Mouse (Mus musculus) liver, postnatal 0 days (tissue): ENCODE measurements around the gene Pde1b. TPM values are rescaled to one million over a fixed set of nuclear protein-coding genes. Genes with fewer than 3 reads are reported as not detected.
A peak's percentile ranks its signal among the peaks of the same experiment; 100 is the strongest.

Experiments
- ATAC-seq: fragments of 200-750 bp; cut with Nextera tagmentation; 2 replicates; pipeline ENCODE4 v1.8.0; 2017; ENCODE audit warnings: mild to moderate bottlenecking, moderate library complexity
- DNase-seq: peaks from one replicate; pipeline ENCODE4 v3.0.0-alpha.2; 2016
- H3K27ac ChIP-seq: fragments of 300-500 bp; sonication (generic); 2 replicates; pipeline ENCODE4 v1.5.1; 2014; ENCODE audit warnings: antibody characterized with exemption, moderate library complexity, mild to moderate bottlenecking, low read depth
- H3K27me3 ChIP-seq: fragments of 300-500 bp; sonication (generic); 2 replicates; pipeline ENCODE4 v1.6.1; 2014; ENCODE audit warnings: low read length, control low read depth, mixed read lengths; ENCODE audit not compliant: insufficient read depth
- H3K36me3 ChIP-seq: fragments of 300-500 bp; sonication (generic); replicated peaks from 2 replicates; pipeline ENCODE4 v1.6.1; 2014; ENCODE audit warnings: mild to moderate bottlenecking, control low read depth, low read length, moderate library complexity, mixed read lengths; ENCODE audit not compliant: insufficient read depth
- H3K4me1 ChIP-seq: fragments of 300-500 bp; sonication (generic); 2 replicates; pipeline ENCODE4 v1.6.1; 2014; ENCODE audit warnings: antibody characterized with exemption, mild to moderate bottlenecking, control low read depth; ENCODE audit not compliant: insufficient read depth
- H3K4me2 ChIP-seq: fragments of 300-500 bp; sonication (generic); 2 replicates; pipeline ENCODE4 v1.6.1; 2014; ENCODE audit warnings: low read depth, mild to moderate bottlenecking, low read length, moderate library complexity, mixed read lengths
- H3K4me3 ChIP-seq: fragments of 300-500 bp; sonication (generic); 2 replicates; pipeline ENCODE4 v1.5.1; 2014; ENCODE audit warnings: low read depth, low read length
- H3K9ac ChIP-seq: fragments of 300-500 bp; sonication (generic); replicated peaks from 2 replicates; pipeline ENCODE4 v1.6.1; 2014; ENCODE audit warnings: mild to moderate bottlenecking, moderate library complexity
- H3K9me3 ChIP-seq: fragments of 300-500 bp; sonication (generic); 2 replicates; pipeline ENCODE4 v1.6.1; 2016; ENCODE audit warnings: mild to moderate bottlenecking, control low read depth, low read length, mixed read lengths
- CTCF ChIP-seq: sonication (generic); IDR thresholded peaks from 2 replicates; pipeline ENCODE4 v1.5.1; 2016; ENCODE audit warnings: antibody characterized with exemption, low read depth
- EP300 ChIP-seq: IDR thresholded peaks from 2 replicates; pipeline ENCODE4 v1.6.1; 2016; ENCODE audit warnings: antibody characterized with exemption, low read depth, mild to moderate bottlenecking
- WGBS: fragments of 180-500 bp; shearing (Covaris S2); extraction: QIAGEN DNeasy Blood & Tissue Kit; methylation state at CpG from one replicate; pipeline ENCODE4 v1.1.7; 2014; ENCODE audit not compliant: insufficient replicate concordance; 5-methylcytosine and 5-hydroxymethylcytosine counted together
- polyA plus RNA-seq: library from polyadenylated mRNA; unstranded; fragments of >200 nt; fragmentation: Nextera tagmentation; extraction: Ambion mirVana; gene quantifications from 2 replicates; pipeline ENCODE4 v1.2.1, GENCODE M21; 2015

The Pde1b gene
- polyA plus RNA-seq, 1 experiment from 2014 or later: 0.62 TPM

GRCm38 (mm10) chr15:103501186-103501585, 1.6 kb upstream of the Pde1b start:
- H3K4me1 ChIP-seq: peaks cover 9% of the 10 kb centered on the region
- WGBS: 59% methylated on average over 2 of the region's 2 CpGs
- ATAC-seq (no peak), DNase-seq (no peak)
- no peak overlapping the region for H3K27ac ChIP-seq
- H3K9me3 ChIP-seq: no peaks in the 10 kb centered on the region
- no peak for TF ChIP-seq CTCF
- no peak for TF ChIP-seq EP300
- no peak overlapping the region for H3K4me3 ChIP-seq
- no peak overlapping the region for H3K4me2 ChIP-seq
- H3K36me3 ChIP-seq: no peaks in the 10 kb centered on the region
- peaks cover 23% of the 10 kb centered on the region for H3K27me3 ChIP-seq
- no peak overlapping the region for H3K9ac ChIP-seq

- H3K4me1 ChIP-seq: peaks cover 9% of the 10 kb centered on the region
- no peaks in the 10 kb centered on the region for H3K9me3 ChIP-seq
- peak overlapping the region; percentile 77 for H3K4me2 ChIP-seq
- no peaks in the 10 kb centered on the region for H3K36me3 ChIP-seq
- ATAC-seq (no peak), DNase-seq (no peak)
- peak overlapping the region; percentile 7; the same call in 1 of the 2 replicates for H3K9ac ChIP-seq
- 4% methylated on average over 14 of the region's 15 CpGs for WGBS
- no peak overlapping the region for H3K27ac ChIP-seq
- peaks cover 23% of the 10 kb centered on the region for H3K27me3 ChIP-seq
- peak overlapping the region; percentile 46 for H3K4me3 ChIP-seq
- TF ChIP-seq CTCF (no peak), EP300 (no peak)
These were observed 392 bp downstream of the Pde1b start for GRCm38 (mm10) chr15:103503251-103503600.

DNA sequence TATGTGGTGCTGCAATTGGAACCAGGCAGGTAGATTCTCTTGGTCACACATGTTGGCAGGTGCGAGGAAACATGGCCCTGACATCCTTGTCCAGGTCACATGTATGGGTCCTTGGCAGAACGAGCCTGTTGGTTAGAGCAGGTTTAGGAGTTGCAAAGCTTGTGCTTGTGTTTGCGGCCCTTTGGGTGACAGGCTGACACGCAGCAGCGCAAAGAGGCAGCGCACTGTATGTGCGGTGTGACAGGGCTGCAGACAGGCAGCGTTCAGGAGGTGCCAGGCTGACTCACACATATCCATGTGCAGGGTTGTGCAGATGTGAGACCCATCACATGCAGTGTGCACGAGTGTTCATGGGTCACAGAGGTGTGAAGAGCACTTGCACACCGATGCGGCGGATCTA, 826 bp downstream of the Pde1b start:
- H3K9me3 ChIP-seq: no peaks in the 10 kb centered on the region
- H3K27me3 ChIP-seq: peaks cover 23% of the 10 kb centered on the region
- no peak overlapping the region for H3K4me3 ChIP-seq
- ATAC-seq (no peak), DNase-seq (no peak)
- TF ChIP-seq CTCF (no peak), EP300 (no peak)
- H3K4me1 ChIP-seq: peaks cover 9% of the 10 kb centered on the region
- H3K27ac ChIP-seq: no peak overlapping the region
- no peaks in the 10 kb centered on the region for H3K36me3 ChIP-seq
- no peak overlapping the region for H3K9ac ChIP-seq
- WGBS: 56% methylated on average over 12 of the region's 12 CpGs
- H3K4me2 ChIP-seq: 0 out of 2 replicates have a peak overlapping the region, but pooled peaks have one; percentile 77

DNA sequence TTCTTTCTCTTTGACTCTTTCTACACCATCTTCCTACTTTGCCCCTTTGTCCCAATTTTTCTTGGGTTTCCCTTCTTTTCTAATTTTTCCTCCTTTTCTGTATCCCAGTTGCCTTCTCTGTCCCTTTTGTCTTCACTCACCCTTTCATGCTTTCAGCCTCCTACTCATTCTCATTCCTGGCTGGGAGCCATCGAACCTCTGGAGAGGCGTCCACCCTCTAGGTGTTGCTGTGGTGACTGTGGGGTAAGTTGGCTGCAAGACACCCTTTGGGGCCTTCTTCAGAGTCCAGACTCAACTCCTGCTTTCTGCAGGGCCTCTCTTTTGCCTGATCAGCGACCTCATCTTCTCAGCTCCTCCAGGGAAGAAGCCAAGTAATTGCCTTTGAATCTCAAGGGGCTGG, 6.5 kb downstream of the Pde1b start:
- H3K36me3 ChIP-seq: no peaks in the 10 kb centered on the region
- no peak overlapping the region for H3K4me2 ChIP-seq
- H3K27me3 ChIP-seq: 0 out of 2 replicates have a peak, but pooled peaks cover 9% of the 10 kb centered on the region
- no peak for ATAC-seq
- no peaks in the 10 kb centered on the region for H3K4me1 ChIP-seq
- no peaks in the 10 kb centered on the region for H3K9me3 ChIP-seq
- no peak overlapping the region for H3K27ac ChIP-seq
- TF ChIP-seq CTCF: no peak
- TF ChIP-seq EP300: no peak
- WGBS: 69% methylated on average over 3 of the region's 3 CpGs
- H3K4me3 ChIP-seq: no peak overlapping the region
- no peak overlapping the region for H3K9ac ChIP-seq
- DNase-seq: no peak

DNA sequence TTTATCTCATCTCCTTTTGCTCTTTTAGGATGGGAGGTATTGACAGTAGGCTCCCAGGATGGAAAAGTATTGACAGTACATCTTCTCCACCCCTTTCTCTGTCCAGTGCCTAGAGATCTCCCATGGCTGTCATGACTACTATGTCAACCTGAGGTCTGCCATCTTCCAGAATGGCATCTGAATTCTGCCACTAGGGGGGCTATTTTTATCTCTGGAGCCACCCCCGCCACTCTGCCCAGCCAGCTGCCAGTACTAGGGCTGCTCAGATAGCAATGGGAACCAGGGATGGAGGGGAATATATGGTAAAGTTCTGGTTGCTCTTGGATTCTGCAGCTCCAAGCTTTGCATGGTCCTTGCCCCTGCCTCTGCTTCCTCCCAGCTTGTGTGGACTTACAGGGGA, 8.8 kb downstream of the Pde1b start:
- Histone ChIP-seq H3K9ac (no peak overlapping the region), H3K9me3 (no peaks in the 10 kb centered on the region), H3K4me2 (no peak overlapping the region), H3K4me3 (no peak overlapping the region), H3K27me3 (0 out of 2 replicates have a peak, but pooled peaks cover 7% of the 10 kb centered on the region), H3K36me3 (no peaks in the 10 kb centered on the region), H3K4me1 (no peaks in the 10 kb centered on the region), H3K27ac (no peak overlapping the region)
- TF ChIP-seq EP300: no peak
- TF ChIP-seq CTCF: no peak
- ATAC-seq: no peak
- DNase-seq: no peak
- 38% methylated on average over 1 of the region's 1 CpGs for WGBS

DNA sequence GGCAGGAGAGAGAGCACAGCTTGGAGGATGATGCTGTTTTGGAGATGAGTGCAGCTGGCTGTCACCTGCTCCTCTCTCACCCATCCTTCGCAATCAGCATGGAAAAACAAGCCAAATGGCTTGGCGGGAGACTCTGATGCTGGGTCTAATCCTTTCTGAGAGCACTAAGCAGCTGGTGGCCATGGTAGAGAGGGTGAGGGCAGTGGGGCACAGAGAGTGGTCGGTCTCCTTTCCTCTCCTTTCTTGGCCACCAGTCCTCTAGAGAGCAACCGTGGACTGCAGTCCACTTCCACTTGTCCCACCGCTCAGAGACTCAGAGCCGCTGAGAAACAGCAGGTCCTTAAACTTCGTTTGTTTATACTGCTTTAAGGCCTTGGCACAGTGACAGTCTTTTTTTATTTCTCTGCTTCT, 10.8 kb downstream of the Pde1b start:
- 26% methylated on average over 7 of the region's 7 CpGs for WGBS
- DNase-seq: no peak
- TF ChIP-seq CTCF (no peak), EP300 (no peak)
- Histone ChIP-seq H3K27me3 (0 out of 2 replicates have a peak, but pooled peaks cover 7% of the 10 kb centered on the region), H3K9me3 (no peaks in the 10 kb centered on the region), H3K4me2 (peak overlapping the region; percentile 52), H3K9ac (no peak overlapping the region), H3K36me3 (no peaks in the 10 kb centered on the region), H3K4me3 (no peak overlapping the region), H3K27ac (no peak overlapping the region), H3K4me1 (no peaks in the 10 kb centered on the region)
- ATAC-seq: no peak

GRCm38 (mm10) chr15:103514119-103514518, 11.3 kb downstream of the Pde1b start:
- Histone ChIP-seq H3K4me2 (peak overlapping the region; percentile 52), H3K36me3 (no peaks in the 10 kb centered on the region), H3K27ac (no peak overlapping the region), H3K9ac (no peak overlapping the region), H3K4me3 (no peak overlapping the region; the same call in 1 of the 2 replicates), H3K27me3 (0 out of 2 replicates have a peak, but pooled peaks cover 7% of the 10 kb centered on the region), H3K4me1 (no peaks in the 10 kb centered on the region), H3K9me3 (no peaks in the 10 kb centered on the region)
- no peak for TF ChIP-seq EP300
- TF ChIP-seq CTCF: no peak
- 6% methylated on average over 10 of the region's 10 CpGs for WGBS
- ATAC-seq (peak; percentile 73), DNase-seq (peak; percentile 40)
